Mouse (Mus musculus): Measurements from ENCODE around the gene Lamb1. TPM values are rescaled to one million over a fixed set of nuclear protein-coding genes. Genes with fewer than 3 reads are reported as not detected.

Lamb1 gene
- polyA plus RNA-seq, 1 experiment from 2014 or later, result 174 TPM

DNA sequence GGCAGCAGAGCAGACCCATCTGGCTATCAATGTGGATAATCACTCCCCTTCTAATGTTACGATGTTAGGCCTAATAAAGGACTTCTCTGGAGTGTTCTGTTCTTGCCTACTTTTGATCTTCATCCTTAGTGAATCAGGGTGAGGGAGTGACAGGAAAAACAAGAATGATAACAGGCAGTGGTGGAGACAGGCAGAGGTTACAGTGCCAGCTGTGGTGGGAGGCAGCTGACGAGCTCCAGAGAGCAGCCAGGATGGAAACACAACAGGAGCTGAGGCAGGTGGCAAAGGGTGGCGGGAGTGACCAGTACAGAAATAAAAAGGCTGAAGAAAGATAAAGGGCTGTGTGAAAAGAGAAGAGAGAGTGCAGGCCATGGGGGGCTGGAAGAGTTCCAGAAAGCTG, 101.4 kb downstream of the Lamb1 start:
- Histone ChIP-seq H3K4me2 (replicated peaks; ENCODE audit: low read depth, low read length) (no peak overlapping the region), H3K9me3 (ENCODE audit: low read length) (no peaks in the 10 kb centered on the region), H3K27ac (ENCODE audit: low read length) (no peak overlapping the region), H3K9ac (replicated peaks; ENCODE audit: low read length) (no peak overlapping the region), H3K27me3 (ENCODE audit: insufficient read depth, low read length) (no peaks in the 10 kb centered on the region), H3K4me3 (ENCODE audit: low read length) (no peak overlapping the region), H3K36me3 (ENCODE audit: insufficient read depth, low read length) (no peaks in the 10 kb centered on the region), H3K4me1 (ENCODE audit: insufficient read depth, low read length) (no peaks in the 10 kb centered on the region)
- 36% methylated on average over 3 of the region's 3 CpGs for WGBS
- peak; percentile 76 for ATAC-seq (ENCODE audit: low FRiP score, low TSS enrichment)

DNA sequence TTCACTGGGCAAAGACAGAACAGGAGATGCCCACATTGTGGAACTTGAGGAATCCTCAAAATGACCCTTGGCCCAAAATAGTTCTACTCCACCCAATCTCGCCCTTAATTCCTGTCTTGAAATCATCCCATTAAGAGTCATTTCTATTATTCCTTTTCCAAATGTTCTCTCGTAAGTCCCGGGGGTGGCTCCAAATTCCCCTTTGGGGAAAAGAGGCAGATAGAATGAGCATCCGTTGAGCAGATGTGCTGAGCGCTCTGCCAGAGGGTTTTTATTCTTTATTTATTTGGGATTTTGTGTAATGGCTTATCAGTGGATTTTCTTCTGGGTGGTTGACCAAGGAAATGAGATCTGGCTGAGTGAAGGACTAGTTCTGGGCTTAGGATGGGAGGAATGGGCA, 102.7 kb downstream of the Lamb1 start:
- Histone ChIP-seq H3K9me3 (ENCODE audit: low read length) (no peaks in the 10 kb centered on the region), H3K27me3 (ENCODE audit: insufficient read depth, low read length) (no peaks in the 10 kb centered on the region), H3K36me3 (ENCODE audit: insufficient read depth, low read length) (no peaks in the 10 kb centered on the region), H3K4me1 (ENCODE audit: insufficient read depth, low read length) (no peaks in the 10 kb centered on the region), H3K4me3 (ENCODE audit: low read length) (no peak overlapping the region), H3K27ac (ENCODE audit: low read length) (no peak overlapping the region), H3K9ac (replicated peaks; ENCODE audit: low read length) (no peak overlapping the region), H3K4me2 (replicated peaks; ENCODE audit: low read depth, low read length) (no peak overlapping the region)
- ATAC-seq (ENCODE audit: low FRiP score, low TSS enrichment), result no peak
- WGBS, result 89% methylated on average over 5 of the region's 5 CpGs

GRCm38 (mm10) chr12:31369118-31369517, 104.1 kb downstream of the Lamb1 start:
- Histone ChIP-seq H3K9me3 (ENCODE audit: low read length) (no peaks in the 10 kb centered on the region), H3K4me3 (ENCODE audit: low read length) (no peak overlapping the region), H3K9ac (replicated peaks; ENCODE audit: low read length) (no peak overlapping the region), H3K4me2 (replicated peaks; ENCODE audit: low read depth, low read length) (no peak overlapping the region), H3K36me3 (ENCODE audit: insufficient read depth, low read length) (no peaks in the 10 kb centered on the region), H3K4me1 (ENCODE audit: insufficient read depth, low read length) (no peaks in the 10 kb centered on the region), H3K27ac (ENCODE audit: low read length) (no peak overlapping the region), H3K27me3 (ENCODE audit: insufficient read depth, low read length) (no peaks in the 10 kb centered on the region)
- 87% methylated on average over 1 of the region's 1 CpGs for WGBS
- ATAC-seq (ENCODE audit: low FRiP score, low TSS enrichment), result no peak

DNA sequence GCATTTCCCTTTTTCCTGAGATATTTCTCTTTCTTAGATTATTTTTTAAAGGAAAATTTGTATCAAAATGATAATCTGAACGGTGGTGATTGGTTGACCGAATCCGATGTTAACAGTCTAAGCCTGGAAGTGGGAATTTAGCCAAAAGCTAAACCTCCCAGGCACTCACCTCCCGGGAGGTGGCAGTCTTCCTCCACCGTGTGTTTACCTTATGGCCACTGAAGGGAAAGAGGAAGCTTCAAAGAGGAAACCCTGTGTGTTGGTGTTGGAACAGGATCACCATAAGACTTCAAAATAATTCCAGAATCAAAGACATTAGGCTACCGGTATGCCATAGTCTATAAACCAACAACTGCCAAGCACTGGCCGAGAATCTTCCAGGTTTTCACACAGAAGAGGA, 104.6 kb downstream of the Lamb1 start:
- H3K27ac ChIP-seq (ENCODE audit: low read length), result no peak overlapping the region
- no peak for ATAC-seq (ENCODE audit: low FRiP score, low TSS enrichment)
- no peaks in the 10 kb centered on the region for H3K36me3 ChIP-seq (ENCODE audit: insufficient read depth, low read length)
- H3K27me3 ChIP-seq (ENCODE audit: insufficient read depth, low read length), result no peaks in the 10 kb centered on the region
- H3K4me2 ChIP-seq (replicated peaks; ENCODE audit: low read depth, low read length), result no peak overlapping the region
- H3K4me1 ChIP-seq (ENCODE audit: insufficient read depth, low read length), result no peaks in the 10 kb centered on the region
- H3K9me3 ChIP-seq (ENCODE audit: low read length), result no peaks in the 10 kb centered on the region
- H3K4me3 ChIP-seq (ENCODE audit: low read length), result no peak overlapping the region
- H3K9ac ChIP-seq (replicated peaks; ENCODE audit: low read length), result no peak overlapping the region
- 86% methylated on average over 7 of the region's 7 CpGs for WGBS

- ATAC-seq (ENCODE audit: low FRiP score, low TSS enrichment), result peak; percentile 81
- no peaks in the 10 kb centered on the region for H3K9me3 ChIP-seq (ENCODE audit: low read length)
- no peaks in the 10 kb centered on the region for H3K36me3 ChIP-seq (ENCODE audit: insufficient read depth, low read length)
- H3K9ac ChIP-seq (replicated peaks; ENCODE audit: low read length), result no peak overlapping the region
- 37% methylated on average over 9 of the region's 9 CpGs for WGBS
- H3K27ac ChIP-seq (ENCODE audit: low read length), result no peak overlapping the region
- H3K27me3 ChIP-seq (ENCODE audit: insufficient read depth, low read length), result no peaks in the 10 kb centered on the region
- no peak overlapping the region for H3K4me3 ChIP-seq (ENCODE audit: low read length)
- H3K4me2 ChIP-seq (replicated peaks; ENCODE audit: low read depth, low read length), result no peak overlapping the region
- H3K4me1 ChIP-seq (ENCODE audit: insufficient read depth, low read length), result peaks cover 11% of the 10 kb centered on the region
Observed at GRCm38 (mm10) chr12:31374603-31375282, 109.7 kb downstream of the Lamb1 start.

DNA sequence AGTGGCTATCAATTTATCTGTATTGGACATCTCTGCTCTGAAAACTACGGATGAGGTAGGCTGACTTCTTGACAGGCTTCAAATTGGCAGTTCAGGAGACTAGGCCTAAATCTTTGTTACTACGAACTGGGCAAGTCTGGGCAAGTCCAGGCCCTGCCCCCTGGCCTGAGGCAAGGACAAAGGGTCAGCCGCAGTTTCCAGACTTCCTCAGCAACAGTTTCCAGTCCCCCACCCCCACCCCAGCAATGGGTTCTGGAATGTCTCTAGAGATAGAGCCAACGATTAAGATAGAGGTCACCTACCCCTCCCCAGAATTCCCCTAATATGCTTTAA, 110.2 kb downstream of the Lamb1 start:
- 77% methylated on average over 4 of the region's 4 CpGs for WGBS
- no peak overlapping the region for H3K4me2 ChIP-seq (replicated peaks; ENCODE audit: low read depth, low read length)
- ATAC-seq (ENCODE audit: low FRiP score, low TSS enrichment), result 0 out of 2 replicates have a peak, but pooled peaks have one; percentile 13

GRCm38 (mm10) chr12:31376326-31376950, 111.4 kb downstream of the Lamb1 start:
- peak overlapping the region; percentile 24; the same call in 1 of the 2 replicates for H3K27ac ChIP-seq (ENCODE audit: low read length)

More for the DNA sequence above, 110.2 kb downstream of the Lamb1 start:
- Histone ChIP-seq H3K9me3 (ENCODE audit: low read length) (no peaks in the 10 kb centered on the region), H3K36me3 (ENCODE audit: insufficient read depth, low read length) (no peaks in the 10 kb centered on the region), H3K9ac (replicated peaks; ENCODE audit: low read length) (no peak overlapping the region), H3K27ac (ENCODE audit: low read length) (no peak overlapping the region), H3K27me3 (ENCODE audit: insufficient read depth, low read length) (no peaks in the 10 kb centered on the region), H3K4me1 (ENCODE audit: insufficient read depth, low read length) (peaks cover 11% of the 10 kb centered on the region), H3K4me3 (ENCODE audit: low read length) (no peak overlapping the region)

DNA sequence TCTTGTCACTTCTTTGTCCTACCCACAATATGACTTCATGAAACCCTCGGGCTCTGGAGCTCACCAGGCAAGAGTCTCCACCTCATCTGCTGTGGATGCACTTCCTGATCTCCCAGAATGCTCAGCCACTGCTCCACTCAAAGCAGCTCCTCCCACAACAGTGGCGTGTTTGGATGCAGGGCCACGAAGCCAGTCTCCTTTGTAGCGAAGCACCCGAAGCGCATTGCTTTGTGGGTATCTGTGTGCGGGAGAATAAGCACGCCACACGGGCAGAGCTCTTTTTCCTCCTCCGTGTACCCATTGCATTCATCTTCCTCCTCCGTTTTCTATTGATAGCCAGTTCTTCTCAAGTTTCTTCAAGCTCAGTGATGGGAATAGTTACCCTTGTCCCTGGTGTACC, 112.2 kb downstream of the Lamb1 start:
- no peak overlapping the region for H3K27ac ChIP-seq (ENCODE audit: low read length)
- H3K9ac ChIP-seq (replicated peaks; ENCODE audit: low read length), result no peak overlapping the region
- H3K9me3 ChIP-seq (ENCODE audit: low read length), result no peaks in the 10 kb centered on the region
- WGBS, result 64% methylated on average over 11 of the region's 11 CpGs
- H3K27me3 ChIP-seq (ENCODE audit: insufficient read depth, low read length), result no peaks in the 10 kb centered on the region
- H3K4me3 ChIP-seq (ENCODE audit: low read length), result no peak overlapping the region
- H3K36me3 ChIP-seq (ENCODE audit: insufficient read depth, low read length), result no peaks in the 10 kb centered on the region
- H3K4me1 ChIP-seq (ENCODE audit: insufficient read depth, low read length), result peaks cover 11% of the 10 kb centered on the region
- peak overlapping the region; percentile 57 for H3K4me2 ChIP-seq (replicated peaks; ENCODE audit: low read depth, low read length)
- ATAC-seq (ENCODE audit: low FRiP score, low TSS enrichment), result 0 out of 2 replicates have a peak, but pooled peaks have one; percentile 16

More at GRCm38 (mm10) chr12:31376326-31376950, 111.4 kb downstream of the Lamb1 start:
- 8% methylated on average over 13 of the region's 13 CpGs for WGBS
- Histone ChIP-seq H3K9me3 (ENCODE audit: low read length) (no peaks in the 10 kb centered on the region), H3K36me3 (ENCODE audit: insufficient read depth, low read length) (no peaks in the 10 kb centered on the region), H3K4me2 (replicated peaks; ENCODE audit: low read depth, low read length) (peak overlapping the region; percentile 57), H3K27me3 (ENCODE audit: insufficient read depth, low read length) (no peaks in the 10 kb centered on the region), H3K4me1 (ENCODE audit: insufficient read depth, low read length) (peaks cover 11% of the 10 kb centered on the region), H3K9ac (replicated peaks; ENCODE audit: low read length) (peak overlapping the region; percentile 50), H3K4me3 (ENCODE audit: low read length) (peak overlapping the region; percentile 33)
- peak; percentile 77 for ATAC-seq (ENCODE audit: low FRiP score, low TSS enrichment)
